Mouse (Mus musculus) myocyte (in vitro differentiated cells): ENCODE measurements at regions not wholly inside any gene's neighbourhood (a gene's known extent, or its start where the extent isn't known, plus 50 kb on each side); places are given as distances from the start of the nearest gene placed in this dataset.

Experiments
- H3K27me3 ChIP-seq: one replicate; pipeline ENCODE4 v1.6.1; 2011; ENCODE audit not compliant: control insufficient read depth, insufficient read depth, insufficient read length
- H3K36me3 ChIP-seq: one replicate; pipeline ENCODE4 v1.6.1; 2011; ENCODE audit not compliant: control insufficient read depth, insufficient read depth
- H3K4me2 ChIP-seq: one replicate; pipeline ENCODE4 v1.6.1; 2011; ENCODE audit warnings: low read depth, control low read depth
- H3K4me3 ChIP-seq: one replicate; pipeline ENCODE4 v1.5.1; 2011; ENCODE audit warnings: mild to moderate bottlenecking, control low read depth, moderate library complexity
- H3K79me2 ChIP-seq: one replicate; pipeline ENCODE4 v1.6.1; 2011; ENCODE audit not compliant: control insufficient read depth, insufficient read depth
- H3ac ChIP-seq: one replicate; pipeline ENCODE4 v1.6.1; 2011; ENCODE audit not compliant: control insufficient read depth, insufficient read length
- CEBPB ChIP-seq: IDR thresholded peaks from 2 replicates; pipeline ENCODE4 v1.6.1; 2011; ENCODE audit warnings: mild to moderate bottlenecking, moderate library complexity; ENCODE audit not compliant: poor library complexity, insufficient read depth, severe bottlenecking
- E2F4 ChIP-seq: IDR thresholded peaks from one replicate; pipeline ENCODE4 v1.6.1; 2011; ENCODE audit warnings: mild to moderate bottlenecking, control low read depth, moderate library complexity; ENCODE audit not compliant: insufficient read depth
- MAX ChIP-seq: IDR thresholded peaks from one replicate; pipeline ENCODE4 v1.6.1; 2011; ENCODE audit warnings: low read depth, mild to moderate bottlenecking, control low read depth
- MYOD1 ChIP-seq, 3 experiments: IDR thresholded peaks; one replicate each; pipeline ENCODE4 v1.6.1; 2011; ENCODE audit warnings: control low read depth in 2 of 3, low read depth in 2 of 3, mild to moderate bottlenecking in 2 of 3, moderate library complexity in 1 of 3; ENCODE audit not compliant: insufficient read length in 2 of 3, control insufficient read depth in 1 of 3
- MYOG ChIP-seq, 3 experiments: IDR thresholded peaks; one replicate each; pipeline ENCODE4 v1.6.1; 2011; ENCODE audit warnings: control low read depth in 2 of 3, low read depth in 2 of 3, mild to moderate bottlenecking in 2 of 3; ENCODE audit not compliant: insufficient read length in 2 of 3, control insufficient read depth in 1 of 3, insufficient read depth in 1 of 3
- POLR2A ChIP-seq: IDR thresholded peaks from one replicate; pipeline ENCODE4 v1.6.1; 2011; ENCODE audit warnings: low read depth, mild to moderate bottlenecking, control low read depth, moderate library complexity; ENCODE audit not compliant: insufficient read length
- POLR2AphosphoS2 ChIP-seq: IDR thresholded peaks from one replicate; pipeline ENCODE4 v1.6.1; 2011; ENCODE audit warnings: low read depth, control low read depth; ENCODE audit not compliant: insufficient read length
- REST ChIP-seq: IDR thresholded peaks from one replicate; pipeline ENCODE4 v1.6.1; 2011; ENCODE audit warnings: mild to moderate bottlenecking, control low read depth, moderate library complexity; ENCODE audit not compliant: insufficient read depth, insufficient read length
- SRF ChIP-seq: IDR thresholded peaks from one replicate; pipeline ENCODE4 v1.6.1; 2011; ENCODE audit warnings: low read depth; ENCODE audit not compliant: control insufficient read depth, insufficient read length
- TCF12 ChIP-seq: IDR thresholded peaks from one replicate; pipeline ENCODE4 v1.6.1; 2011; ENCODE audit warnings: mild to moderate bottlenecking, control low read depth; ENCODE audit not compliant: poor library complexity, insufficient read depth, severe bottlenecking
- TCF3 ChIP-seq: IDR thresholded peaks from one replicate; pipeline ENCODE4 v1.6.1; 2011; ENCODE audit warnings: low read depth, control low read depth; ENCODE audit not compliant: insufficient read length
- USF1 ChIP-seq: IDR thresholded peaks from one replicate; pipeline ENCODE4 v1.6.1; 2011; ENCODE audit warnings: low read depth, mild to moderate bottlenecking, control low read depth, moderate library complexity

DNA sequence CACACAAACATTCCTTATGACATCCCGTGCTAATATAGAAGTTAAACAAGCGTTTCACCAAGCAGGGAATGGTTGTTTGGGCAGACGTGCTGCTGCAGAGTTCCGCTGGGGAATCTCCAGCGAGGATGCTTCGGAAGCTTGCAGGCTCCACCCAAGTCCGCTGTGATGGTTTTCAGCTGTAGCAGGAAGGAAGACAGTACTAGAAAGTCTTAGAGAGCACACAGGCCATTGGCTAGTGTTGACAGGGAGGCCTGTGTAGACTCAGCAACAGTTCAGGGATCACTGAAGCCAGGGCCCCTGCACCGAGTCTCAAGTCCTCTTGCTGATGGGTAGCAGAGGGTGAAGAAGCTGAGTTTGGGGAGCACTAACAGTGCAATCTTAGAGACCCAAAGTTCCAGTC lies 107.8 kb upstream of the Ssbp2 start:
- no peaks in the 10 kb centered on the region for H3K36me3 ChIP-seq
- H3K4me2 ChIP-seq = no peak overlapping the region
- no peaks in the 10 kb centered on the region for H3K79me2 ChIP-seq
- H3K27me3 ChIP-seq = no peaks in the 10 kb centered on the region
- H3ac ChIP-seq = no peak overlapping the region
- H3K4me3 ChIP-seq = no peak overlapping the region
- TF ChIP-seq USF1 = no peak
- TF ChIP-seq MYOD1 (IDR thresholded peaks at IDR 0.05; ENCODE audit: control insufficient read depth in 1 of 3, insufficient read length in 2 of 3, low read depth in 2 of 3) = no peak

- H3K36me3 ChIP-seq = no peaks in the 10 kb centered on the region
- TF ChIP-seq SRF = no peak
- TF ChIP-seq USF1 = no peak
- no peak for TF ChIP-seq POLR2AphosphoS2
- TF ChIP-seq E2F4 = no peak
- no peak for TF ChIP-seq CEBPB
- TF ChIP-seq REST = no peak
- TF ChIP-seq POLR2A = no peak
- TF ChIP-seq MYOG (IDR thresholded peaks at IDR 0.05; ENCODE audit: control insufficient read depth in 1 of 3, insufficient read depth in 1 of 3, insufficient read length in 2 of 3, low read depth in 2 of 3) = no peak
- no peak for TF ChIP-seq TCF3
- TF ChIP-seq TCF12 = no peak
- TF ChIP-seq MYOD1 (IDR thresholded peaks at IDR 0.05; ENCODE audit: control insufficient read depth in 1 of 3, insufficient read length in 2 of 3, low read depth in 2 of 3) = no peak
- TF ChIP-seq MAX = no peak
- no peaks in the 10 kb centered on the region for H3K27me3 ChIP-seq
- no peak overlapping the region for H3K4me3 ChIP-seq
- H3ac ChIP-seq = no peak overlapping the region
- no peaks in the 10 kb centered on the region for H3K79me2 ChIP-seq
- no peak overlapping the region for H3K4me2 ChIP-seq
Measured at GRCm38 (mm10) chr13:91356516-91356915, 103.6 kb upstream of the Ssbp2 start.

DNA sequence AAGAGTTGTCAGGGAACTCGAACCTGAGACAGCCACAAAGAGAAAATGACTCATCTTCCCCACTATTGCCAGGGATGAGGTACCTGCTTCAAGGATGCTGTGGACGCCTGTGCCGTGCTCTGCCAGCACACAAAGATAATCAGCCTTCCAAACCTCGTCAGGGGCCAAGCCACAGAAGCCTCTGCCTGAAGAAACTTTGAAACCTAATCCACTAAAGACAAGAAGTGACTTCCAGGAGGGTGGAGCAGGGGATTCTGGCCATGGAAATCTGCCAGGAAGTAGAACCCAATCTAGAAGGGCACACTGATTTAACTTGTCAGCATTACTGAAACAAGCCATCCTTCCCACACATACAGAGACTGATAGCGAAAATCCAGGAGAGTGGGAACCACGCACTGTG lies 100.0 kb upstream of the Ssbp2 start:
- Histone ChIP-seq H3K4me3 (no peak overlapping the region), H3K36me3 (no peaks in the 10 kb centered on the region), H3ac (no peak overlapping the region), H3K27me3 (no peaks in the 10 kb centered on the region), H3K79me2 (no peaks in the 10 kb centered on the region), H3K4me2 (peak overlapping the region; percentile 38)
- no peak for TF ChIP-seq TCF12
- TF ChIP-seq E2F4 = no peak
- TF ChIP-seq MYOG (IDR thresholded peaks at IDR 0.05; ENCODE audit: control insufficient read depth in 1 of 3, insufficient read depth in 1 of 3, insufficient read length in 2 of 3, low read depth in 2 of 3) = no peak
- no peak for TF ChIP-seq USF1
- no peak for TF ChIP-seq MYOD1 (IDR thresholded peaks at IDR 0.05; ENCODE audit: control insufficient read depth in 1 of 3, insufficient read length in 2 of 3, low read depth in 2 of 3)
- TF ChIP-seq REST = no peak
- no peak for TF ChIP-seq POLR2AphosphoS2
- TF ChIP-seq CEBPB = no peak
- TF ChIP-seq POLR2A = no peak
- TF ChIP-seq TCF3 = no peak

GRCm38 (mm10) chr13:91365270-91365952 lies 94.7 kb upstream of the Ssbp2 start:
- no peaks in the 10 kb centered on the region for H3K27me3 ChIP-seq
- H3K79me2 ChIP-seq = no peaks in the 10 kb centered on the region
- H3K4me2 ChIP-seq = peak overlapping the region; percentile 39
- H3K36me3 ChIP-seq = no peaks in the 10 kb centered on the region
- 0 out of 2 replicates have a peak, but pooled peaks have one; percentile 20 for TF ChIP-seq CEBPB
- TF ChIP-seq MYOD1 (IDR thresholded peaks at IDR 0.05; ENCODE audit: control insufficient read depth in 1 of 3, insufficient read length in 2 of 3, low read depth in 2 of 3) = no peak
- H3ac ChIP-seq = no peak overlapping the region
- no peak overlapping the region for H3K4me3 ChIP-seq

DNA sequence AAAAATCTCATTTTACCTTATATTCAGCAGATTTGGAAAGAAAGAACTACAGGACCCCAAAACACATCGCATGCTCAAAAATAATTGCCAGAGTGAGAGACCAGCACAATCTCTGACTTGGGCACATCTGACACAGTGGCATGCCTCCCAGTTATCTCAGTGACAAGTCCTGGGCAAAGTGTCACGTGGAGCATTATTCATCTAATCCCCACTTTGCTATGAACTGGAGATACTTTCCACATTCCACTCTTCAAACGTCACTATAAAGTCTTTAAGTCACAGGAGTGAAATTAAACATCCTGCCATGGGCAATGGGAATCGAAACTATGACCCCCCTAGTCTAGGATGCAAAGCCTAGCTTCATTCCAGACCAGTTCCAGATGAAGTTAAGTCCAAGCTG lies 93.5 kb upstream of the Ssbp2 start:
- peak; percentile 96 for TF ChIP-seq USF1
- TF ChIP-seq POLR2A = no peak

More for the DNA sequence above, 93.5 kb upstream of the Ssbp2 start:
- Histone ChIP-seq H3K79me2 (no peaks in the 10 kb centered on the region), H3K4me2 (peak overlapping the region; percentile 28), H3ac (no peak overlapping the region), H3K36me3 (no peaks in the 10 kb centered on the region), H3K27me3 (no peaks in the 10 kb centered on the region), H3K4me3 (no peak overlapping the region)
